Mouse (Mus musculus) CH12.LX (cell line): Measurements from ENCODE around the gene Ccnc.
"Not testable (repeated sequence)": the region's sequence is repeated elsewhere in the genome, so short reads cannot be mapped to it uniquely, and the experiment has no call there.

Source experiments
- CHD2 ChIP-seq: IDR thresholded peaks from 2 replicates; pipeline ENCODE4 v1.6.1; 2011; ENCODE audit warnings: low read length, improper control_type of control experiment
- CTCF ChIP-seq, 2 experiments: IDR thresholded peaks in 1 of 2; conservative IDR thresholded peaks in 1 of 2; 2 replicates each; pipeline ENCODE4 v1.5.1; 2011 to 2012; ENCODE audit warnings: low read depth in 2 of 2, low read length in 2 of 2, improper control_type of control experiment in 1 of 2, inconsistent platforms in 1 of 2, mild to moderate bottlenecking in 1 of 2, moderate library complexity in 1 of 2
- EP300 ChIP-seq: IDR thresholded peaks from 2 replicates; pipeline ENCODE4 v1.6.1; 2011; ENCODE audit warnings: low read length, improper control_type of control experiment
- KAT2A ChIP-seq: IDR thresholded peaks from 2 replicates; pipeline ENCODE4 v1.6.1; 2012; ENCODE audit warnings: low read length, improper control_type of control experiment, inconsistent platforms; ENCODE audit not compliant: insufficient replicate concordance
- MAFK ChIP-seq: IDR thresholded peaks from 2 replicates; pipeline ENCODE4 v1.6.1; 2011; ENCODE audit warnings: low read length, improper control_type of control experiment; ENCODE audit not compliant: insufficient replicate concordance
- POLR2A ChIP-seq: IDR thresholded peaks from 2 replicates; pipeline ENCODE4 v1.6.1; 2011; ENCODE audit warnings: low read depth, mild to moderate bottlenecking, improper control_type of control experiment, low read length
- RAD21 ChIP-seq: IDR thresholded peaks from 2 replicates; pipeline ENCODE4 v1.6.1; 2011; ENCODE audit warnings: low read depth, mild to moderate bottlenecking, low read length, improper control_type of control experiment, moderate library complexity
- RCOR1 ChIP-seq: conservative IDR thresholded peaks from 2 replicates; pipeline ENCODE4 v1.6.1; 2012; ENCODE audit warnings: low read depth, mild to moderate bottlenecking, inconsistent platforms, low read length, improper control_type of control experiment
- SMC3 ChIP-seq: IDR thresholded peaks from 2 replicates; pipeline ENCODE4 v1.6.1; 2011; ENCODE audit warnings: low read depth, low read length, improper control_type of control experiment
- TBP ChIP-seq: conservative IDR thresholded peaks from 2 replicates; pipeline ENCODE4 v1.6.1; 2011; ENCODE audit warnings: low read depth, low read length, improper control_type of control experiment
- TCF12 ChIP-seq: IDR thresholded peaks from 2 replicates; pipeline ENCODE4 v1.6.1; 2014; ENCODE audit warnings: low read depth, mild to moderate bottlenecking, inconsistent platforms, low read length, improper control_type of control experiment
- USF2 ChIP-seq: conservative IDR thresholded peaks from 2 replicates; pipeline ENCODE4 v1.6.1; 2011; ENCODE audit warnings: low read depth, low read length, improper control_type of control experiment
- ZNF384 ChIP-seq: IDR thresholded peaks from 2 replicates; pipeline ENCODE4 v1.6.1; 2012; ENCODE audit warnings: low read depth, low read length, improper control_type of control experiment, inconsistent platforms

GRCm38 (mm10) chr4:21744142-21744541 lies 16.6 kb downstream of the Ccnc start:
- TF ChIP-seq CTCF (conservative IDR thresholded peaks at IDR 0.05 in 1 of 2, IDR thresholded peaks at IDR 0.05 in 1 of 2; ENCODE audit: low read depth in 2 of 2, low read length in 2 of 2) (peak in 1 of 2 experiments; percentile 21; a peak in 2 of 4 replicates), RAD21 (peak; percentile 1)
- not testable (repeated sequence) for TF ChIP-seq EP300, CHD2, RCOR1, MAFK, USF2, TBP, SMC3, ZNF384, POLR2A, TCF12, KAT2A
